Mouse (Mus musculus) megakaryocyte, embryonic 14.5 days (primary cell): ENCODE results near the gene Ddx20.

Source experiments
- FLI1 ChIP-seq: IDR thresholded peaks from 2 replicates; pipeline ENCODE4 v1.6.1; 2012; ENCODE audit warnings: low read length, inconsistent platforms, mixed read lengths
- GATA1 ChIP-seq: IDR thresholded peaks from 3 replicates; pipeline ENCODE4 v1.6.1; 2012; ENCODE audit warnings: mixed read lengths, low read length, inconsistent platforms, borderline replicate concordance

GRCm38 (mm10) chr3:105695476-105696386 lies 8.4 kb upstream of the Ddx20 start:
- TF ChIP-seq GATA1 (no peak), FLI1 (no peak)
